Mouse (Mus musculus): ENCODE results near the gene Mup7. TPM values are rescaled to one million over a fixed set of nuclear protein-coding genes. Genes with fewer than 3 reads are reported as not detected.

Gene Mup7
- not detected for polyA plus RNA-seq (2014; fragmentation: Illumina TruSeq; extraction: RNeasy Lipid Tissue Mini Kit (QIAGEN cat#74804); ENCODE audit: low read depth, low replicate concordance)

DNA sequence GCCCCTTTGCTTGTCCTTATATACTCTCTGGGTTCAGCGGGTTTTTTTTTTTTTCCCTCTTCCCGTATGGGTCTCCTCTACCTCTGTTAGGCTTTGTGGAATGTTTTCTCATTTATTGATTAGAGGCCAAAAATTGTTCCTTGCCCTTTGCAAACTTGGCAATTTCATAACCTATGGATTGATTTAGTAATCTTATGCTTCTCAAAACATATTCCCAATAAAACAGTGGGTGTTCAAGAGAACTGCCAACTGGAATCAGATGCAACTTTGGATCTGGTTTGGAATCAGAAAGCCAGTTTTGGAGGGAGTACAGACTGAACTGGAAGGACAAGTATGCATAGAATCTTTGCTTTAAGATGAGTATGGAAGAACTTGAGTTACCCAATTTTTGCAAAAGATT lies at the start of gene Mup7:
Mup7 (minus strand) TSS at position 101 of the 400 bp plus-strand sequence.

Other genes with a start within 250 kb of the Mup7 start
- 0.07 TPM for gene Slc46a2, start 155.4 kb downstream of the Mup7 start, polyA plus RNA-seq (2014; fragmentation: Illumina TruSeq; extraction: RNeasy Lipid Tissue Mini Kit (QIAGEN cat#74804); ENCODE audit: low read depth, low replicate concordance)
- not detected for gene Mup4, start 109.8 kb downstream of the Mup7 start, polyA plus RNA-seq (2014; fragmentation: Illumina TruSeq; extraction: RNeasy Lipid Tissue Mini Kit (QIAGEN cat#74804); ENCODE audit: low read depth, low replicate concordance)
- gene Mup6, start 106.2 kb downstream of the Mup7 start, polyA plus RNA-seq (2014; fragmentation: Illumina TruSeq; extraction: RNeasy Lipid Tissue Mini Kit (QIAGEN cat#74804); ENCODE audit: low read depth, low replicate concordance), result not detected
- not detected for gene Mup2, start 83.8 kb upstream of the Mup7 start, polyA plus RNA-seq (2014; fragmentation: Illumina TruSeq; extraction: RNeasy Lipid Tissue Mini Kit (QIAGEN cat#74804); ENCODE audit: low read depth, low replicate concordance)
- gene Mup8, start 152.1 kb upstream of the Mup7 start, polyA plus RNA-seq (2014; fragmentation: Illumina TruSeq; extraction: RNeasy Lipid Tissue Mini Kit (QIAGEN cat#74804); ENCODE audit: low read depth, low replicate concordance), result not detected